Mouse (Mus musculus): ENCODE data around the gene Atp6v0e. TPM values are rescaled to one million over a fixed set of nuclear protein-coding genes. Genes with fewer than 3 reads are reported as not detected.

The Atp6v0e gene
- 10 to 100 TPM; 43.2 to 49.3 TPM for total RNA-seq (2021)

DNA sequence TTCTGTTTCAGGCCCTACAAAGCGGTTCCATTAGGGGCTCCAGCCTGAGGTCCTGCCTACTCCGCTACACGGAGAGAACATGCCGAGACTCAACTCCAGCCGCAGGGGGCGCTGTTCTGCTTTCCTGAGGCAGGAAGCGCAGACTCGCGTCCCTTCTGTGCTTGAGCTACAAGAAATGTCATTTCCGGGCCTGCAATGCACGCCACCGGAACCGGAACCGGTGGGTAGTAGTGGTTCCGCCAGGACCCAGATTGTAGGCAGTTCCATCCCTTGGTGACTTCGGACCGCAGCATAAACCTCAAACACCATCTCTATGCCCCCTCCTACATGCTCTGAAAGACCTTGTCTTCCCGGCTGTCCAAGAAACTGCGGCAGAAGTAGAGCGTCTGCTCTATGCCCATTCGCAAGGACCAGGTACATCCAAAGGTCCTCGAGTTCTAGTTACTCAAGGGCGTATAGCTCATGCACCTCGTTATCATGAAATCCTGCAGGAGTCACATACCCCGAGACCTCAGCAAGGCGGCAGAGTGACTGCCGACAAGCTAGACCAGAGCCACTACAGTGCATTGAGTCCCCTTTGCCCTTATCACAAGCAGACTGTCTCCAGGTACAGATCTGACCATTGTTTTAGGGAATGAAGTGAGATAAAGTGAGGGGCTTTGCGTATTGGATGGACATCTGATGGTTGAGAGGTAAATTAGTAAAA is at the start of gene Atp6v0e:
Gene Atp6v0e (plus strand): TSS at position 254 of the 706 bp plus-strand sequence.
- DNase-seq: peak; percentile 92 to 93

DNA sequence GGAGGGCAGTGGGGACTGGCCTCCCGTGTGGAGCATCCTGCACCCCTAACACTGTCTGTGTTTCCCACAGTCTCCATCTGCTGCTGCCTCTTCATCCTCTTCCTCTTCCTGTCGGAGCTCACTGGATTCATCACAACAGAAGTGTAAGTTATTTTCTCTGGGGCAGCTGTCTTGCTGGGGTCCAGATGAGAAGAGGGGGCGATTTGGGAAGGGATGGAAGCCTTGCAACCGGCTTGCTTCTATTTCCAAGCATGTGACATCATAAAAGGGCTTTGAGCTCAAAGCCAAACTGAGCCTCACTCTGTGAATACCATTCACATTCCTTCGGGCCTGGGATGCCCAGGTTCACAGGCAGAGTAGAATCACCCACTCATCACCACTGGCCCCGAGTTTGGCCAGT is 48.7 kb upstream of the Atp6v0e start:
- no peak for DNase-seq

DNA sequence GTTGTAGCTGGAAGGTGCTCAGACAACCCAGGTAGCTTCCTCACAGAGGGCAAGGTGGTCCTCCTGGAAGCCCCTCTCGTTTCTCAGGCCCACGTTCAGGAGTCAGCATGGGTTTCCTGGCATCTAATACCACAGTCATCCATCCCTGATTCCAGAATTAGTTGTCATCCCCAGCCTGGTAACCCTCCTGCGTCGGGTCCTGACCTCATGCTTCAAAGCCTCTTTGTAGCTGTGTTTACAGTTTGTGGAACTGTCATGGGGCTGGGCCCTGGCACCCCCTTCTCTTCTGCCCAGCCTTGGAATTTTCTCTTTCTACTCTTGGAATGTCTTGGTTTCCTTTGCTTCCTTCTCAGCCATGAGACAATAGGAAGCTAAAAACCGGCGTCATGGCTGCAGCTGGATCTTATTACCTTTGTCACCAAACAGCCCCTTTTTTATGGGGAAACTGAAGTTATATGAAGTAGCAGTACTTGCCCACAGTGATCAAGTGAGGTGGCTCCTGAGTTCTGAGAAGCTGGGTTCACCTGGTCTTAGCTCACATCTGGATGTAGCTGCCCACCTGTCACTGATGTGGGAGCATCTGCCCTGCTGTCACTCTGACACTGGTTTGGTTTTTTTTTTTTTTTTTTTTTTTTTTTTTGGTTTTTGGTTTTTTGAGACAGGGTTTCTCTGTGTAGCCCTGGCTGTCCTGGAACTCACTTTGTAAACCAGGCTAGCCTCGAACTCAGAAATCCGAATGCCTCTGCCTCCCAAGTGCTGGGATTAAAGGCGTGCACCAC is 48.1 kb upstream of the Atp6v0e start:
- DNase-seq: no peak

DNA sequence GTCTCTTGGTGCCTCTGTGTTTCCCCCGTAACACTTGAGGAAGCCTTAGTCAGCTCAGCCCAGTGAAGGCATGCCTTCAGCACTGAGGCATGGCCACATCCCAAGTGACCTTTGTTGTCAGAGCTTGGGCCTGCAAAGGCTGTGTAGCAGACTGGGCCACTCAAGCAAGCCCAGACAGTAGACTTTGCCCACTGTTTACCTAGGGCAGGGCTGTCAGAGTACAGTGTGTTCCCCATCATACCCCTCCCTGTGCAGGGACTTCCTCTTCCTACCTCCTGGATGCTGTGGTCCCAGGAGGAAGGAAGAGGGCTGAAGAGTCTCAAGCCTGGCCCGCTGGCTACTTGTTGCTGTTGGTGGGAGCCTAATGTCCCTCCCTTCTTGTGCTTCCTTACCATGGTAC is 46.3 kb upstream of the Atp6v0e start:
- no peak for DNase-seq

DNA sequence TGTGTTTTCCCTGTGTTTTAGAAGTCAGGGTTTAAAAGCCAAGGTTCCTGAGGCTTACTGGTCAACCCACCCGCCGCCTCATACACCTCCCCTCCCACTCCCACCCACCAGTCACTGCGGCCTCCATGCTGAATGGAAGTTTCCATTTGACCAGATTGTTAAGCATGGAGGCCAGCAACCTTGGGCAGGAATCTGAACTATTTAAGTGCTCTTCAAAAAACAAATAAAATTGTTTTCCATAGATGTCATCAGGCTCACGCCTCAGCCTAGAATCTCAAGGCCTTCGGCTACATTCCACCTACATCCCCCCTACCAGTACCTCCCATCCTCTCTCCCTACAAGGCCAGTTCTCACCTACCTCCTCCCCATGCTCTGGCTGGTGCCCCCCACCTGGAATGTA is 44.5 kb upstream of the Atp6v0e start:
- DNase-seq: no peak

DNA sequence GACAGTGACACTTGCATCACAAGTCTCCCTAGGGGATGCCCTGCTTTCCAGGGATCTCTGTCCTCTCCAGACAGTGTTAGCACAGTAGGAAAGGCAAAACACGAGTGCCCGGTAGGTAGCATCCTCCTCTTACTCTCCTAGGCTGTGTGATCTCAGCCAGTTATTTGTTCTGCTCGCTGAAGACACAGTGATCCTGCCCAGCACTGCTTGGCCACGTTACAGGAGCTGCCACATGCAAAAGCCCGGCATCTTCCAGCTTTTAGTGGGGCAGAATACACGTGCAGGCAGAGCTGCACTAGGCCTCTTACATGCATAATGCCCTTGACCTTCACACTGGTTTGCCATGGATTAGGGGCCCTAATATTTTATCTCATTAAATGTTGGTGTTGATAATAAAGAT is 43.5 kb upstream of the Atp6v0e start:
- no peak for DNase-seq

DNA sequence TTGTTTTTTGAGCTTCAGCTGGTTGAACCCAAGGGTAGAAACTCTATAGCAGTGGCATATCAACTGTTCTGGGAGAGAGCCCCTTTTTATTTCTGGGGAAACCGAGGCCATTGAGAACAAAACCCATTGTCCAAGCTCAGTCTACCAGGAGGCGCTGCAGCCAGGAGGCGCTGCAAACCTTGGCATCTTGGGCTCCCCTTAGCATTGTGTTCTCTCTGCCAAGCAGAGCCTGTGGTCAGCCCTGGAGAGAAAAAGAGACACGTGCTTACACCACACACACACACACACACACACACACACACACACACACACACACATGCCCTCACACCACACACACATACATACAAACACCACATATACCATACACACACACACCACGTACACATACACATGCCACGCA is 42.7 kb upstream of the Atp6v0e start:
- no peak for DNase-seq

DNA sequence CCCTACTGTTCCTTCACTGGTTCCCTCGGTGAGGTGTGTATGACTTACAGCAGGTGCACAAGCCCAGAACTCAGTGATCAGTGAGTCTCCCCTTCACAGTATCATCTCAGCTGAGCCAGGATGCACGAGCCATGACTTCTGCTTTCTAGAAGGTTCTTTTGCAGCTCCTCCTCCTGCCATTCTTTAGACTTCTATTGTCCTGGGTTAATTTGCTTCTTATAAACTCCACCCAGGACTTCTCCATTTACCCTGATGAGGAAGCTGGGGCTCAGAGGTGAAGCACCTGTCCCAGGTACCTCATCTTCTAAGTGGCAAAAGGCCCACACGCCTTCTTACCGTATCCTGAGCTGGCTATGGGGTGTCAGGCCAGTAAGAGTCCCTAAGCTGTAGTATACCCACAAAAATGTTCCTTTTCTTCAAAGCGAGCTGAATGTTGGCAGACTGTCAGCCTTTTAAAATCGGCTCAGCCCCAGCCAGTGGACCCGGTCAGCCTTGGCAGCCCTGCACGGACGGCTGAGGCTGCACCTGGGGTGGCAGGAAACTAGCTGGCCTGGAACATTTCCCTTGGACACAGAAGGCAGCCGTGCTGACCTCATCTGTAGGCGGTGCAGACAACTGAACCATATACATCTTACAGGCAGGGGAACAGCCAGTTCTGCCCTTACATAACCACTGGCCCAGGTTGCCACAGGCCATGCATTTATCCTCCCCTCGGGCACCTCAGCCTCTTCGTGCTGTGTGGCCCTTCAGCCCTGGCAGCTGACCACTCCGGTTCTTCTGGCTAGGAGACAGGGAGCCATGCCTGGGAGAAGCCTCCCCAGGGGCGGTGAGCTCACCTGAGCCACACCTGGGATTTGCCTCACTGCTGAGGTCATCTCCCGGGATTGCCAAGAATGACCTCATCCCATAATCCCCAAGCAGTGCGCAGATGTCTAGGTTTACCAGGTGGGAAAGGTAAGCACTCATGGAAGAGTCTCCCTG is 42.0 kb upstream of the Atp6v0e start:
- peak in 1 of 2 experiments; percentile 41 for DNase-seq

DNA sequence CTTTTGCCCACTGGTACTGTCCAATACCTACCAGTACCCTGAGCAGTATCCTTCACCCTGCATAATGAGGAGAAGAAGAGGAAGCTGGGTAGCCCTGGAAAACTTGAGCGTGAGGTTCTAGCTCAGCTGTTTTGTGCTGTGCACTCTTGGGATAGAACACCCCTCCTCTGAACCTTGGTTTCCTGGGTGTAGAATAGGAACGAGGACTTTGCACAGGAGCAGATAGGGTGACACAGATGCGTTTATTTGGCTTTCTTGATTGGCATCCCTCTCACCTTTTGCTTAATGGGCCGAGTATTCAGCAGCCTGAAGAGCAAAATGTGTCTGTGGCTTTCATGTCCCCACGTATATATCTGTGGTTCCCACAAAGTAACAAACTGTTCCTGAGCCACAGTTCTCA is 41.1 kb upstream of the Atp6v0e start:
- no peak for DNase-seq

DNA sequence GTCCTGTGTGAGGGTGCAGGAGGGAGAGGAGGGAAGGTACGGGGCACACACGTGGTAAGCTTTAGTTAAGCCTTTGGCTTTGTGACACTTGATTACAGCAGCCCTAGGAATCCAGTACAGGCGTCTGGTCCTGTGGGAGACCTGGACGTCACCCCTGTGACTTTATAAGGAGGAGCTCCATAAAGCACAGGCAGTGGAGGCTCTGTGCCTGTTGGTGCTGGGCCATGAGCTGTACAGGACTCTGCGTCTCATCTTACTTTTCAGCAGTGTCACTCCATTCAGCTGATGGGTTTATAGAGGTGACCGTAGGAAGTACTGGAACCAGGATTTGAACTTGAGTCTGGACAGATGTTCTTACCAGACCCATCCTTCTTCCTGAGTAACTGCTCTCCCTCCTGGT is 39.0 kb upstream of the Atp6v0e start:
- DNase-seq: no peak

DNA sequence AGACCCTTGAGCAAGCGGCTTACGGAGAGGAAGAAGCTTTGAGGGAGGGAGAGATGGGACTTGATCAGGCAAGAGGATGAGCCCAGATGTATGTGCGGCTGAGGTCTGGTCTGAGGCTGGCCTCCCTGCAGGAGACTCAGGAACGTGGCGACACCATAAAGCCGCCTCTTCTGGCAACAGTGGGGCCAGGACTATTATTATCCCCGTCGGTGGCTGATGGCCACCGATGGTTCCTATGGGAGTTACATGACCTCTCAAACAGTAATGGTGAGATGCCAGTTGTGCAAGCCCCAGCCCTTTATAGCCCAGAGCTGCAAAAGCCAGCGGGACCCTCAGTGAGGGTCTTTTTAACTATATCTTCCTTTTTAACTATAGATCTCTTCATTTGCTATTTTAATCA is 38.0 kb upstream of the Atp6v0e start:
- DNase-seq: no peak

DNA sequence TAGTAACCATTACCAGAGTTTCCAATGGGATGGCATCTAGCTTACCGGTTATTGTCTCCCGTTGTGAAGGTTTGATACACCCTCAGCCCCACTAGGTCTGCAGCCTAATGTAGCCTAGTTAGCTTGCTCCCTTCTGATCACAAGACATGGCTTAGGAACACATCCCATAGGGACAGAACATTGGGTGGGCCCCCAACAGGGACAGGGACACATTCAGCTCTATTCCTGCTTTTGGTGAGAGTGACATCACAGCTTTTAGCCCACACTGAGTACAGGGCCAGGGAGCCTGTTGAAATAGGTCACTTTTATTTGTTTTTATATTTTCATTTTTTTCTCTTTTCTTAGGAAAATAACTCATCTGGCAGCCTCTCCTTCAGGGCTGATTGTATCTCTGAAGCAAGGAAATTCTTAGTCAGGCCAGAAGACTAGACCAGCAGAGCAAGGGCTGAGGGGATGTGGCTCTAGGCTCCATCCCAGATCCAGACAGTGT is 37.5 kb upstream of the Atp6v0e start:
- DNase-seq: no peak

DNA sequence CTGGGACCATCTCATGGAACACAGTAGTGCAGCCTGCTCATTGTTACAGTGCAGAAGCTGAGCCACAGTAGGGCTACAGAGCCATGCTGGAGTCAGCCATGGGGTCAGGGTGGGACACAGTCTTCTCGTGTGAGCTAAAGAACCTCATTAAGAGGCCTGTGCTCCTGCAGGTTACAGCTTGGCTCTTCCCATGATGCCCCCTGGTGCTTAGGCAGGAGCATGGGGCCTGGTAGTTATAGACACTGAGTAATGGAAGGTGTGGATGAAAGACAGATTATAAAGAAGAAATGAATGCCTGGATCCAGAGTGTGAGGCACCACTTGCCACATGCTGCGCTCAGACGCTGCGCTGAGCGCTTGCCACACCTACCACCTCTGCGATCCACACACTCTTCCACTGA is 34.6 kb upstream of the Atp6v0e start:
- no peak for DNase-seq

DNA sequence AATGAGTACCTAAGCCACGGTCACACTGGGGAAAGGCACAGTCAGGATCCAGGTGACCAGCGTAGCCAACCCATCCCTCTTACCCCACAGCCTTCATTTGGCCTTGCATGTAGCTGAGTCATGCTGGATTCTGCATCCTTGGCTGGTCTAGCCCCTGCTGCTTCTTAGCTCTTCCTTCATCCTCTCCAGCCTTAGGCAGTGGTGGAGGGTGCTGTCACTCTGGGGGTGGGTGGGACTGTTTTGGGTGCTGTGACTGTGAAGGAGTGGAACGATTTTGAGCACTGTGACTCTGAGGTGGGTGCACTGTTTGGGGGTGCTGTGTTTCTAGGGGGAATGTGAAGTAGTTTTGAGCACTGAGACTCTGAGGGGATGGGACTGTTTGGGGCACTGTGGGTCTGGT is 34.1 kb upstream of the Atp6v0e start:
- DNase-seq: no peak

DNA sequence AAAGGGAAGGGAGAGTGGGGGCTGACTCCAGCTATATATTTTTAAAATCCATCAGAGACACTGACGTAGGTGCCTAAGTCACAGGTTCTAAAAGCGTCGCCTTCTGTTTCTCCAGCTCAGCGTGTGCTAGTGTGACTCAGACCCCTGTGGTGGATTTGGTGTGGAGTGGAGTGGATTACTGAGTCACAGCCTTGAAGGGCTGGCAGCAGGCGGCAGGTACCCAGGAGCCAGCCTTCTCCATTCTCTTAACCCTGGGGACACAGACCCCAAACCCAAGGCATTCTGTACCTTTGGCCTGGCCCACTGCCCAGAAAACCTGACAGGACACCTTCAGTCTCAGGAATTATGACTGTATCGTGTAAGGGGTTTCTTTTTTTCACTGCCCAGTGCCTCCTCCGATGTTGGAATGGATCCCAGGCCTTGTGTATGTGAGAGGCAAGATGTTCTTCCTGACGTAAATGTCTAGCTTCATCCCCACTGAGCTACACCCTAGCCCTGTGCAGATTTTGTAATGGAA is 31.2 kb upstream of the Atp6v0e start:
- DNase-seq: no peak

DNA sequence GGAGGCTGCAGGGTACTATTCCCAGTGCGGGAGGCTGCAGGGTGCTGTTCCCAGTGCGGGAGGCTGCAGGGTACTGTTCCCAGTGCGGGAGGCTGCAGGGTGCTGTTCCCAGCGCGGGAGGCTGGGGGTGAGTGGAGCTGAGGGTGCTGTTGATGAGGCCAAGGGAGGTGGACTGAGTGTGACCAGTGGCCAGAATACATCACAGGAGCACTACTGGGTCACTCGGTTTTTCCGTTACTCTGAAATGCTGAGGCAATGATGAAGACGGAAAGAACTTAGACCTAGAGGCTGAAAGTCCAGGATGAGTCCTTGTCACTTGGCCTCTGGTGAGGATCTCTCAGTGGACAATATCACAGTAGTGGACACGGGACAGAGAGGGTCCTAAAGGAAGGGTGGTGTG is 29.8 kb upstream of the Atp6v0e start:
- no peak for DNase-seq

DNA sequence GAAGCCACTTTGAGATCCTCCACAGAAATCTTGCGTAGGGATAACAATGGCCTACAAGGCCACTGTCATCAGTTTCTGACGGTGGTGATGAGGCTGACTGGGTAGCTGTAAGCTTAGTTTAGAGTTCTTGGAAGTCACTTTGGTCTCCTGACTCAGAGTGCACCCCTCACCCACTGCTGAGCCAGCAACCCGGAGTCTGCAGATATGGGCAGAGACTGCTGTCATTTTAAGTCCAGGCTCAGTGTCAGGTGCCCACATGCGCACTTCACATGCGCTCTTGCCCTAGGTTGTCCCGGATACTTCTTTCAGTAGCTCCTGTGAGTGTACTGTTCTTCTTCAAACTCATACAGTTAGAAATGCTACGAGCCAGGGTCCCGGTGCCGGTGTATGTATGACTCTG is 29.1 kb upstream of the Atp6v0e start:
- no peak for DNase-seq

DNA sequence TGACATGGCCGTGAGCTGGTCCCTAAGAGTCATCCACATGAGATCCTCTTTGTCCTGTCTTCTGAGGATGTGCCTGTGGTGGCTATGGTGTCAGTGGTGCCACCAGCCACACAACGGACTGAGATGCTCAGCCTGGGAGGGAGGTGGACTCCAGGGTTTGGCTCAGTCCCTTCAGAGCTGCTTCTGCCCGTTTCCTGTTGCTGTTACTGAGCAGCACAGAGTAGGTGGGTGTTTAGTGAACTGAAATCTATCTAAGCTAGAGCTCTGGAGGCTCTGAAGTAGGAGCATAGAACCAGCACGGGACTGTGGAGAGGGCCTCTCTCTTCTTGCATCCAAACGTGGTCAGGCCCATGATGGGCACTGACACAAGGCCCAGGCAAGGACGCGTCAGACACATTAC is 28.5 kb upstream of the Atp6v0e start:
- DNase-seq: no peak

DNA sequence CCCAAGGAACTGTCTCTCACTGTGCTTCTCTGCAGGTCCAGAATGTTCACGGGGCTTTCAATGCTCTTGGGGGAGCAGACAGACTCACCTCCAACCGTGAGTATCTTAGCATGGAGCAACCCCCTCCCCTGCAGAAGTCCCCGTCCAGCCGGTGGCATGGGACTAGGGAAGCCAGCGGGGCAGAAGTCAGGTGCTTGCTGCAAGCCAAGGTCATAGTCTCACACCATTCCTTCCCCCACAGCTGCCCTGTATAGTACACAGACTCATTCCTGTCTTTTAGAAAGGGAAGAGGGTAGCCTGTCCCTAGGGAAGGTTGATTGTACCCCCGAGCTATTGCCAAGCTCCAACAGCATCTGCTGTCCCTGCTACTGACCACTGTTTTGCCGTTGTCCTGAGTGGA is 27.1 kb upstream of the Atp6v0e start:
- no peak for DNase-seq

DNA sequence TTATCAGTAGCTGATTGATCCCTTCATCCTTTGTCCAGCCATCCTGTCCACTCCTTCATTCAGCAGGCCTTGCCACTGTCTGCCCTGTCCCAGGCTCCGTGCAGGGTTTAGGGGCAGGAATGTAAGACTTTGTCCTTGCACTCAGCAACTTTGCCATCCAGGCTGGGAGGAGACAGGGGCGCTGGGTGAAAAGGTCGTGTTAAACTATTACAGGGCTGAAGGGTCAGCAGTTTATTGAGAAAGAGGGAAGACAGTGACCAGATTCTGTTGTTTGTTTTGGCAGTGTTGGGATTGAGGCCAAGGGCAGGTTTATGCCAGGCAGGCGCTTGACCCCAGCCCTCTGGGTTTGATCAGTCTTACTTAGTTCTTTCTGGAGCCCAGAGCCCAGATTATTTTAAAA is 25.2 kb upstream of the Atp6v0e start:
- no peak for DNase-seq

DNA sequence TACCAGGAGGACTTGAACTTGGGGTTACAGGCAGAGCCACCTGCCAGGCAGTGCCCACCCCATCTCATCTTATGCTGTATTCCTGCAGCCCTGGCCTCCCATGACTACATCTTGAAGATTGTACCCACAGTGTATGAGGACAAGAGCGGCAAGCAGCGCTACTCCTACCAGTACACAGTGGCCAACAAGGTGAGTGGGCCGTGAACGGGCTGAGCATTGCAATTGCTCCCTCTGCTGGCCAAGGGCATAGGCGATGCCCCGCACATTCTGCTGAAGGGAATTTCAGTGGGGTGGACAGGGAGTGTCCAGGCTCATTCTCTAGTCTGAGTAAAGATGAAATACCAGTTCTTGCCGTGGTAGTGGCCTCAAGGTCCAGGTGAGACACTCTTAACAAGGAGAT is 24.4 kb upstream of the Atp6v0e start:
- peak in 1 of 2 experiments; percentile 62 for DNase-seq

DNA sequence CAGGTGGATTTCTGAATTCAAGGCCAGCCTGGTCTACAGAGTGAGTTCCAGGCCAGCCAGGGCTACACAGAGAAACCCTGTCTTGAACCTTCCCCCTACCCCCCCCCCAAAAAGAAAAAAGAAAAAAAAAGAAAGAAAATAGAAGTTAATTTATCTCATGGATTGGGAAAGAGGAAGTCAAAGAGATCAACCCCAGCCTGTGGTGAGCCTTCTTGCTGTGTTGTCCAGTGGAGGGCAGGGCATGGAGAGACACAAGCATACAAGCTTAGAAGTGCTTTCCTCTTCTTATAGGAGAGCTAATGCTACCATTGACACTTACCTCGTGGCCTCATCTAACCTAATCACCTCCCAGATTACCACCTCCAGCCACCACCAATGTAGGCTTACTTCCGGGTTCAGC is 23.2 kb upstream of the Atp6v0e start:
- no peak for DNase-seq

DNA sequence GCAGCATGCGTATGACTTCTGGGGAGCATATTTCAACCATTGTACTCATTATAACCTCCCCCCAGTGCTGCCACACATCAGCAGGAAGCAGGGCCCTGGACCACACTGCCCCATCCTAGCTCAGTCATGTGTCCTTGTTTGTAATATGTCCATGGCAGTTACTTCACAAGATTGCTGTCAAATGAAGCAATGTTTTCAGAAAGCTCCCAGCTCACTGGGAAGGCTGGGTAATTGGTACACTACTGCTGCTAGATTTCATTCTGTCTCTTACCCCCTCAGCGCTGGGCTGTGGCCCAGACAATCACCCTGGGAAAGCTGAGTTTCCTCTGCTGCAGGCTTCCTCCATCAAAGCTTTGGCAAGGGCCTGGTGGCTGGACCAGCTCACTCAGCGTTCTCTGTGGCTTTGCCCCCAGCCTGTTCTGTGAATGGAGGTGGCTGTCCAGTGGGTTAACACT is 22.7 kb upstream of the Atp6v0e start:
- no peak for DNase-seq

All from layer of hippocampus, postnatal 36 days (tissue).